Mouse (Mus musculus) CD4-positive, CD25-positive, alpha-beta regulatory T cell, adult 9 weeks (primary cell): ENCODE data around the gene Olfr735. TPM values are rescaled to one million over a fixed set of nuclear protein-coding genes. Genes with fewer than 3 reads are reported as not detected.

ENCODE experiments used
- polyA plus RNA-seq: library from polyadenylated mRNA; unstranded; fragments of 100-300 nt; shearing (Covaris generic); gene quantifications from one replicate; pipeline ENCODE4 v1.2.1, GENCODE M21; 2017

The Olfr735 gene
- polyA plus RNA-seq, result not detected

DNA sequence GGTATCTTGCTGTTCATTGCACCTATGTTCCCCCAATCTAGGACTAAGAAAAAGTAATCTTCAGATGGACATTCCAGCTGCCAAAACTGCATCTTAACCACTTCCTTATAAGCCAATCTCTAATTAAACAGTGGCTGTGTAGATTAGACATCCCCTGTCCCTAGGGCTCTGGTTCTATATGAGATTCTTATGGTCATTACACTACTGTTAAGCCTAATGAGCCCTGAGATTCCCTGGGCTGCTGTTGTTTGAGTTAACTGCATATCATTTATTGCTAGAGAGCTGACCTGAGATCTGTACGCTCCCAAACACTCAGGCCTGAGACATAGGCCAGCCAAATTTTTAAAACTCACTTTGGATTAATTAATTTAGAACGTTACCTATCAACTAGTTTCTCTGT, at the start of gene Olfr735:
Olfr735 (minus strand) TSS at position 77 of the 400 bp plus-strand sequence.

DNA sequence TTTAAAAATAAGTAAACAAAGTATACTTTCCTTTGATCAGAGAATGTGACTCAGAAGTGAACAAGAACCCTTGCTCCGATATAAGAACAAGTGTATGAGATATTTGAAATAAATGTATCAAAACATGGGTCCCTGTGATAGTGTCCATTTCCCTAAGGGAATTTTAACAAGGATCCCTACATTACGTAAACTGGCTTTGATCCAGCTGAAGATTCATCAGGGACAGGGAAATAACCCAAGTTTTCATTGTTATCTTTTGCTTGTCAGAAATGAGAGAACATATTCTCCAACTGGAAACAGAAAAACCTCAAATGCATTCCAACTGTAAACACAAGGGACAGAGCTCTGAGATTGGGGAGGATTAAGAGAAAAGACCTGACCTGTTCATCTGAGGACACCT, 32.2 kb upstream of the Olfr735 start, which contains the start of gene Olfr736:
Olfr736 (plus strand) TSS at position 301 of the 400 bp plus-strand sequence.

DNA sequence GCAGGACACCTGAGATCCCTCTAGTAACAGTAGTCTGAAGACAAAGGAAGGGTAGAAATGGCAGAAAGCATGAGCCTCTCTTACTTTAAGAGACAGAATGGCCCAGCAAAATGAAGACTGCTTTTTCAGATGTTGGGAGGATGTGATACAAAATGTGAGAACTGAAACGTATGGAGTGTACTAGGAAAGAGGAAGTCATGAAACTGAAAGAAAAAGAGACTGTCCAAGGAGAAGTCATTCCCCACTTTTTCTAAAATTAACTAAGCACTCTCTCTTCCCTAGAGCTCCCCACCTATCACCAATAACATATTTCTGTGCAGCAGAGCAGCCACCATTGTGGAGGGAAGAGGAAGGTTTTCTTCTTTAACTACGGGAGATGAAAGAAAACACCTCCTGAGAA, 8.9 kb upstream of the Olfr735 start, which contains the start of gene Tlr11:
Tlr11 (plus strand) TSS at position 322 of the 400 bp plus-strand sequence.

DNA sequence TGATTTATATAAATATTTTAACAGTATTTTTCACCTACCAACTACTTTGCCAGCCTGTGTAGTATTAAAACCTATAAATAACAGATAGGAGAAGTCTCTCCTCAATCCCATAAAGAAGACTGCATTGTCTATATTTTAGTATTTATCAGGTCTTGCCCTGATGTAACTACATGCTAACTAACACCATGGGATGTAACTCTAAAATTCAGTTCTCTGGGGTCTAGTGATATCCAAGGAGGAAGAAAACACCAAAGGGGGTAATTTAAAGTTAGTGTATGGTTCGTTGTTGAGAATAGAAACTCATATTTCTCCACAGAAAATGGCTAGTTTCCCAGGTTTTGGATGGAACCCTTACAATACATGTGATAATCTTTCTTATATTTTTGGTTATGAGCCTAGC, 22.0 kb downstream of the Olfr735 start, which contains the start of gene Olfr734:
Olfr734 (minus strand) TSS at position 101 of the 400 bp plus-strand sequence.

DNA sequence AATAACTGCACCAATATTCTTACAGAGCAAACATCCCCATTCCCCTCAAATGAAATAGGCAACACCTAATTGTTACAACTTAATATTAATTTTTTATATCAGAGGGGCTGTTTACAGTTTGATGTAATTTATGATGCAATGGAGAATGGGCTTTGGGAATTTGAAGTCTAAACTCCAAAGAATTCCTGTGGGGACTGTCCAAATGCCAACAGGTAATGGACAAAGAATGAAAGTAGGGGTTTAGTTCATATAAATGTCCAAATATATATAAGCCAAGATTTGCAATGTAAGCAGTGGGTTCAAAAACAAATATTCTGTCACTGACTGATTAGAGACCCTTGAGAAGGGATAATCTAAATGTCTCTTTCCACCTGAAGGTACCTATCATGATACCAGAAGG, 47.2 kb downstream of the Olfr735 start, which contains the start of gene Olfr733:
Olfr733 (minus strand) TSS at position 101 of the 400 bp plus-strand sequence.

Other genes with a start within 250 kb of the Olfr735 start
- gene Olfr727, start 225.7 kb downstream of the Olfr735 start, polyA plus RNA-seq, result not detected
- gene Olfr728, start 206.2 kb downstream of the Olfr735 start, polyA plus RNA-seq, result 0.07 TPM
- not detected for gene Olfr729, start 196.0 kb downstream of the Olfr735 start, polyA plus RNA-seq
- gene Olfr730, start 160.7 kb downstream of the Olfr735 start, polyA plus RNA-seq, result not detected
- gene Olfr731, start 107.0 kb downstream of the Olfr735 start, polyA plus RNA-seq, result 0.06 TPM
- not detected for gene Olfr732, start 64.7 kb downstream of the Olfr735 start, polyA plus RNA-seq
- gene Olfr733, start 47.4 kb downstream of the Olfr735 start, polyA plus RNA-seq, result 0.07 TPM
- gene Olfr734, start 22.1 kb downstream of the Olfr735 start, polyA plus RNA-seq, result not detected
- gene Tlr11, start 9.0 kb upstream of the Olfr735 start, polyA plus RNA-seq, result not detected
- not detected for gene Olfr736, start 32.3 kb upstream of the Olfr735 start, polyA plus RNA-seq
- gene Olfr738, start 58.7 kb upstream of the Olfr735 start, polyA plus RNA-seq, result not detected
- gene Olfr739, start 69.8 kb upstream of the Olfr735 start, polyA plus RNA-seq, result not detected
- not detected for gene Olfr740, start 96.7 kb upstream of the Olfr735 start, polyA plus RNA-seq
- not detected for gene Olfr741, start 123.9 kb upstream of the Olfr735 start, polyA plus RNA-seq
- gene Olfr742, start 154.7 kb upstream of the Olfr735 start, polyA plus RNA-seq, result not detected
- gene Olfr743, start 173.0 kb upstream of the Olfr735 start, polyA plus RNA-seq, result not detected